Mouse (Mus musculus) kidney, embryonic 15.5 days (tissue): ENCODE measurements around the gene Slc22a4. TPM values are rescaled to one million over a fixed set of nuclear protein-coding genes. Genes with fewer than 3 reads are reported as not detected.
"Not testable (repeated sequence)": the region's sequence is repeated elsewhere in the genome, so short reads cannot be mapped to it uniquely, and the experiment has no call there.

Experiments used
- ATAC-seq: fragments of 200-750 bp; cut with Nextera tagmentation; replicated peaks from 2 replicates; pipeline ENCODE4 v1.8.0; 2017; ENCODE audit warnings: moderate TSS enrichment; ENCODE audit not compliant: low FRiP score
- H3K27ac ChIP-seq: fragments of 300-500 bp; sonication (generic); 2 replicates; pipeline ENCODE4 v1.5.1; 2015; ENCODE audit warnings: mild to moderate bottlenecking, inconsistent platforms
- H3K27me3 ChIP-seq: fragments of 300-500 bp; sonication (generic); 2 replicates; pipeline ENCODE4 v1.6.1; 2015; ENCODE audit warnings: inconsistent platforms
- H3K36me3 ChIP-seq: fragments of 300-500 bp; sonication (generic); 2 replicates; pipeline ENCODE4 v1.6.1; 2015; ENCODE audit warnings: inconsistent platforms
- H3K4me1 ChIP-seq: fragments of 300-500 bp; sonication (generic); 2 replicates; pipeline ENCODE4 v1.6.1; 2015; ENCODE audit warnings: inconsistent platforms
- H3K4me2 ChIP-seq: fragments of 300-500 bp; sonication (generic); 2 replicates; pipeline ENCODE4 v1.6.1; 2015; ENCODE audit warnings: moderate library complexity, mild to moderate bottlenecking, inconsistent platforms
- H3K4me3 ChIP-seq: fragments of 300-500 bp; sonication (generic); replicated peaks from 2 replicates; pipeline ENCODE4 v1.5.1; 2015; ENCODE audit warnings: mild to moderate bottlenecking, inconsistent platforms
- H3K9ac ChIP-seq: fragments of 300-500 bp; sonication (generic); 2 replicates; pipeline ENCODE4 v1.6.1; 2015; ENCODE audit warnings: mild to moderate bottlenecking, inconsistent platforms
- H3K9me3 ChIP-seq: fragments of 300-500 bp; sonication (generic); replicated peaks from 2 replicates; pipeline ENCODE4 v1.6.1; 2016; ENCODE audit warnings: inconsistent platforms
- WGBS: fragments of 180-500 bp; shearing (Covaris S2); methylation state at CpG from one replicate; pipeline ENCODE4 v1.1.7; 2015; ENCODE audit warnings: mixed read lengths; 5-methylcytosine and 5-hydroxymethylcytosine counted together
- polyA plus RNA-seq: library from polyadenylated mRNA; unstranded; fragments of >200 nt; fragmentation: Nextera tagmentation; extraction: Ambion mirVana; gene quantifications from 2 replicates; pipeline ENCODE4 v1.2.1, GENCODE M21; 2015

The Slc22a4 gene
- polyA plus RNA-seq, 1 experiment from 2014 or later = 1.9 TPM

DNA sequence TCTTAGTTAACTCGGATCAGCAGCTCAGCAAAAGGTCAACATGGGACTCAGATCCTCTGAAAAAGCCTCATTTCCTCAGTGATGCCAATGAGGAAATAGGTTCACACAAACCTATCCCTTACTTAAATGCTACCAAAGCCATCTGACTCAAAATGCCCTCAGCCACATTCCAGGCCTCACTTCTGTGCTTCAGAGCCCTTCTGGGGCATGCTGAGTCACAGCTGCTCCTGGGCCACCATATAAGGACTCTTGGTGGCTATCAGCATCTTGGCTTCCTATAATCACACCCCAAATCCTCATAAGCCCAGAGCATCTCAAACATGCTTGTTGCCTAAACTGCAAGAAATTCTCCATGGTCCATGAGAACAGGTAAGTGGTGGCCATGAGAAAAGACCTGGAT, 71.3 kb downstream of the Slc22a4 start:
- WGBS = 66% methylated on average over 1 of the region's 1 CpGs
- no peak overlapping the region for H3K9ac ChIP-seq

DNA sequence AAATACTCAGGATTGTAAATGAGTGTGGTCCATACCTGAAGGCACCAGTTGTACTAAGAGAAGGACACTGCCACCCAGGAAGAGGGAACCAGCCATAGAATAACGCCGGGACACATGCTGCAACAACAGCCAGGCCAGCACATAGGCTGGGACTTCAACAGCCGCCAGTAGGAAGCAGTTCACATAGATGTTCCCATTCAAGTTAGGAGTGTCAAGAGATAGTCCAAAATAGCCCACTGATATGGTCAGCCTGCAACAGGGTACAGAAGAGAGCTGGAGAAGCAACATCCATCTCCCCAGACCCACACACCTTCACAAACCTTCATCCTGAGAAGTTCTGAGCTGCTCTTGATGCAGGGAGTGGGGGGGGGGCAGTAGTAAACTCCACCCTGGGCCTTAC, 73.2 kb downstream of the Slc22a4 start:
- WGBS = 92% methylated on average over 3 of the region's 3 CpGs
- H3K4me3 ChIP-seq = no peak overlapping the region
- no peaks in the 10 kb centered on the region for H3K9me3 ChIP-seq
- no peaks in the 10 kb centered on the region for H3K36me3 ChIP-seq
- H3K4me1 ChIP-seq = no peaks in the 10 kb centered on the region
- no peak overlapping the region for H3K27ac ChIP-seq
- no peaks in the 10 kb centered on the region for H3K27me3 ChIP-seq
- no peak overlapping the region for H3K4me2 ChIP-seq
- H3K9ac ChIP-seq = no peak overlapping the region
- ATAC-seq = no peak

More for the DNA sequence above, 71.3 kb downstream of the Slc22a4 start:
- no peak for ATAC-seq
- H3K4me2 ChIP-seq = no peak overlapping the region
- no peaks in the 10 kb centered on the region for H3K27me3 ChIP-seq
- H3K4me3 ChIP-seq = no peak overlapping the region
- H3K4me1 ChIP-seq = no peaks in the 10 kb centered on the region
- no peaks in the 10 kb centered on the region for H3K36me3 ChIP-seq
- H3K9me3 ChIP-seq = no peaks in the 10 kb centered on the region
- no peak overlapping the region for H3K27ac ChIP-seq

DNA sequence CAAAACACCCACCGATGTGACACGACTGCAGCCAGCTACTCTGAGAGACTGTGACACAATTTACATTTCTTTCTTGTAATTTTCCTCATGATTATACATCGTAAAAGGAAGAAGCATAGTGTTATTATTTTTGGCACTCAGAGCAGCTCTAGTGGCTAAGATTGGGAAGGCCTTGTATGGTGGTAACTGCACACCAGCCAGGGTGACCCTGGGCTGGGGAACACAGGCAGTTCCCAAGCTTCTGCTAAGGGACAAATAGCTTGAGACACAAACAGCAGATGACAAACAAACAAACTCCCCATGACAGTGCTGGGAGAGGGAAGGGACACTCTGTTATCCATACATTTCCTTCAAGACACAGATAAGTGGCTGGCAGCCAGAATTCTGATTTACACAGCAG, 77.8 kb downstream of the Slc22a4 start:
- H3K4me3 ChIP-seq, H3K4me2 ChIP-seq, H3K9ac ChIP-seq, H3K9me3 ChIP-seq, ATAC-seq, H3K36me3 ChIP-seq, H3K27ac ChIP-seq, H3K27me3 ChIP-seq, H3K4me1 ChIP-seq: not testable (repeated sequence)
- WGBS = 90% methylated on average over 1 of the region's 3 CpGs

Other genes starting within 250 kb of the Slc22a4 start
- 1.3 and 1.6 TPM in 2 replicates for gene Gm12216, start 168.8 kb downstream of the Slc22a4 start, polyA plus RNA-seq
- 12.6 and 14.1 TPM in 2 replicates for gene Slc22a5, start 136.4 kb downstream of the Slc22a4 start, polyA plus RNA-seq
- gene Slc22a21, start 47.8 kb downstream of the Slc22a4 start, polyA plus RNA-seq = 3.9 and 5.6 TPM in 2 replicates
- 47.1 and 53.2 TPM in 2 replicates for gene Pdlim4, start 40.9 kb upstream of the Slc22a4 start, polyA plus RNA-seq
- gene P4ha2, start 72.0 kb upstream of the Slc22a4 start, polyA plus RNA-seq = 36.6 and 44.5 TPM in 2 replicates
- gene Csf2, start 221.6 kb upstream of the Slc22a4 start, polyA plus RNA-seq = not detected in 2 replicates
- not detected in 2 replicates for gene Il3, start 239.2 kb upstream of the Slc22a4 start, polyA plus RNA-seq